Mouse (Mus musculus): ENCODE measurements around the gene Hoxa13.

Hoxa13 gene

DNA sequence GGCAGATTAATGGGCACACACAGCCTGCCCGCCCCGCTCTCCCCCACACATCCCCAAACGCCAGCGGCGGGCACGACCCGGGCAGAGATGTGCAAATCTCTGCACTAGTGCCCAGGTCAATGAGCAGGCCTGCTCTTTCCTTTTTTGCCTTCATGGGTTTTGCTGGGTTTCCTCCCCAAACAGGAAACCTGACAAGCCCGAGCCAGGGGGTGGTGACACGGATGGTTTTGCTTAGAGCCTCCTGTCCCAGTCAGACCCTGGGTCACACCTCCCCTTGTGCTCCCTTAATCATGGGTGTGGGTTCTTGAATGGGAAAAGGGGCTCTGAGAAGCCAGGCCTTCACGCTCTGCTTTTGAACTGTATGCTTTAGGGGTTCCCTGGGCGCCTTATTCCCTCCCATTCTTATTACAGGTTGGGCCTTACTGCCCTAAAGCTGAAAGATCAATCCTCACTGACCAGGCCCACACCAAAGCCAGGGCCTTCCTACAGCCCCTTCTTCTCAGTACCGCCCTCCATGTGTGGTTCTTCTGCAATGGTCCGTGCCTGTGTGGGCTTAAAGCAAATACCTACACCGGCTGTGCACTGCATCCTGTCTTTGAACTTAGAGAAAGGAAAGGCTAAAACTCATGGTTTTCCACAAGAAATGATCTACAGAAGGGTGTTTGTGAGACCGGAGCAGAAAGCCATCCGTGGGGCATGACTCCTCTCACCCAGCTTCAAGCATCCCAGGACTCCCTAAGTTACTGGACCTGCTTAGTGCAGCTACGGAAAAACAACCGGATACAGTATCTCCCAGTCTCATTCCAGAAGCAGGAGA lies 51.6 kb downstream of the Hoxa13 start:
- in situ Hi-C loops (cut with MboI; ENCODE audit: low pct_unique_long_range_greater_than_20kb in 1 of 2, low sequenced_read_pairs in 2 of 2, unreplicated experiment in 1 of 2), result loop anchor here (25.0 kb wide), 2 partner anchors 347 to 1022 kb away; no protein-coding TSS in a partner anchor

DNA sequence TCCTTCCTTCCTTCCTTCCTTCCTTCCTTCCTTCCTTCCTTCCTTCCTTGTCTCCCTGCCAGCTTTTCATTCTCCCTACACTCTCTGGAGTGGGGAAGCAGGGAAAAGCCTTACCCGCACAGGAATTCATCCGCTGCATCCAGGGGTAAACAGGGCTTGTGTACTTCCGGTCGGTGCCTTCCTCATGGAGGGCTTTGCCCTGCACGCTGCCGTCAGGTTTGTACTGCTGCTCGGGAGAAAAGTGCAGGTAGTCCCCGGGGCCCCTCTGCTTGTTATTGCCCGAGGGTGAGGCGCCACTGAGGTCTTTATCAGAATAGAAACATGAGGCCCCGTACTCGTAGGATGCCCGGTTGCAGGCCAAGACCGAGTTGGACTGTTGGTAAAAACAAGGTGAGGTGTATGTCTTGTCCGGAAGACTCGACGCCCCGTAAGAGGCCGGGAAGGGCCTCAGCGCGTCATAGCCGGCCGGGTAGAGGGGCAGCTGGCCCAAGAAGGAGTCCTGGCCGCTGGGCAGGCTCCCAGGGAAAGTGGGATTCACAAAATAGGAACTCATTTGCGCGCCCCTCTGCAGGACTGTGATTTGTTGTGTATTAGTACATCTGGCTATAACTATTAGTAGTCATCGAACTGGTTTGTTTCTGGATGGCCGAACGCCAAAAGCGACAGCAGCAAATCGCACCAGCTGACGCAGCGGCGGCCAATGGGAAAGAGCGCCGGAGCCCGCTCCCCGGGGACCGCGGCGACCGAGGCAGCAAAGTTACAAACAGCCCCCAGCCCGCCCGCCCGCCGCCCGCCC lies 52.4 kb downstream of the Hoxa13 start, which contains the start of gene Hoxa6:
Hoxa6 (minus strand) TSS at position 651 of the 796 bp plus-strand sequence.
- in situ Hi-C loops (cut with MboI; ENCODE audit: low pct_unique_long_range_greater_than_20kb in 1 of 2, low sequenced_read_pairs in 2 of 2, unreplicated experiment in 1 of 2), result loop anchor here (25.0 kb wide), 2 partner anchors 346 to 1021 kb away; no protein-coding TSS in a partner anchor

All from mouse embryonic stem cell (cell line).